Mouse (Mus musculus) heart, postnatal 0 days (tissue): ENCODE data around the gene Tpst1. TPM values are rescaled to one million over a fixed set of nuclear protein-coding genes. Genes with fewer than 3 reads are reported as not detected.

ENCODE experiments used
- ATAC-seq: fragments of 200-750 bp; cut with Nextera tagmentation; 2 replicates; pipeline ENCODE4 v1.8.0; 2017; ENCODE audit warnings: low read depth, moderate number of reproducible peaks, moderate library complexity; ENCODE audit not compliant: insufficient read depth
- DNase-seq: peaks from one replicate; pipeline ENCODE4 v3.0.0-alpha.2; 2016; ENCODE audit warnings: low spot score
- H3K27ac ChIP-seq: fragments of 300-500 bp; sonication (generic); 2 replicates; pipeline ENCODE4 v1.5.1; 2014; ENCODE audit warnings: low read depth, mild to moderate bottlenecking
- H3K27me3 ChIP-seq: fragments of 300-500 bp; sonication (generic); 2 replicates; pipeline ENCODE4 v1.6.1; 2014; ENCODE audit warnings: low read length, mixed read lengths; ENCODE audit not compliant: control insufficient read depth, insufficient read depth
- H3K36me3 ChIP-seq: fragments of 300-500 bp; sonication (generic); replicated peaks from 2 replicates; pipeline ENCODE4 v1.6.1; 2014; ENCODE audit warnings: low read length, mixed read lengths; ENCODE audit not compliant: control insufficient read depth, insufficient read depth
- H3K4me1 ChIP-seq: fragments of 300-500 bp; sonication (generic); 2 replicates; pipeline ENCODE4 v1.6.1; 2014; ENCODE audit warnings: antibody characterized with exemption; ENCODE audit not compliant: control insufficient read depth, insufficient read depth
- H3K4me2 ChIP-seq: fragments of 300-500 bp; sonication (generic); 2 replicates; pipeline ENCODE4 v1.6.1; 2014; ENCODE audit warnings: low read depth, mild to moderate bottlenecking, low read length, moderate library complexity
- H3K4me3 ChIP-seq: fragments of 300-500 bp; sonication (generic); 2 replicates; pipeline ENCODE4 v1.5.1; 2014; ENCODE audit warnings: low read depth, low read length
- H3K9ac ChIP-seq: fragments of 300-500 bp; sonication (generic); replicated peaks from 2 replicates; pipeline ENCODE4 v1.6.1; 2014; ENCODE audit warnings: low read depth, low read length, mixed read lengths
- H3K9me3 ChIP-seq: fragments of 300-500 bp; sonication (generic); replicated peaks from 2 replicates; pipeline ENCODE4 v1.6.1; 2016; ENCODE audit warnings: low read length; ENCODE audit not compliant: control insufficient read depth
- CTCF ChIP-seq: IDR thresholded peaks from 2 replicates; pipeline ENCODE4 v1.5.1; 2016; ENCODE audit warnings: antibody characterized with exemption, control low read depth, low read depth
- EP300 ChIP-seq: IDR thresholded peaks from 2 replicates; pipeline ENCODE4 v1.6.1; 2016; ENCODE audit warnings: antibody characterized with exemption, low read depth
- WGBS: fragments of 180-500 bp; shearing (Covaris S2); extraction: QIAGEN DNeasy Blood & Tissue Kit; methylation state at CpG from one replicate; pipeline ENCODE4 v1.1.7; 2014; 5-methylcytosine and 5-hydroxymethylcytosine counted together
- polyA plus RNA-seq: library from polyadenylated mRNA; unstranded; fragments of >200 nt; fragmentation: Nextera tagmentation; extraction: Ambion mirVana; gene quantifications from 2 replicates; pipeline ENCODE4 v1.2.1, GENCODE M21; 2015
- total RNA-seq: library from RNA; depleted of rRNA; stranded (reverse); fragments of >200 nt; gene quantifications from 2 replicates; pipeline ENCODE4 v1.2.3, GENCODE M21; 2014; ENCODE audit warnings: low replicate concordance

The Tpst1 gene
- total and polyA plus RNA-seq, 2 experiments from 2014 or later = 20.7 to 23.7 TPM

DNA sequence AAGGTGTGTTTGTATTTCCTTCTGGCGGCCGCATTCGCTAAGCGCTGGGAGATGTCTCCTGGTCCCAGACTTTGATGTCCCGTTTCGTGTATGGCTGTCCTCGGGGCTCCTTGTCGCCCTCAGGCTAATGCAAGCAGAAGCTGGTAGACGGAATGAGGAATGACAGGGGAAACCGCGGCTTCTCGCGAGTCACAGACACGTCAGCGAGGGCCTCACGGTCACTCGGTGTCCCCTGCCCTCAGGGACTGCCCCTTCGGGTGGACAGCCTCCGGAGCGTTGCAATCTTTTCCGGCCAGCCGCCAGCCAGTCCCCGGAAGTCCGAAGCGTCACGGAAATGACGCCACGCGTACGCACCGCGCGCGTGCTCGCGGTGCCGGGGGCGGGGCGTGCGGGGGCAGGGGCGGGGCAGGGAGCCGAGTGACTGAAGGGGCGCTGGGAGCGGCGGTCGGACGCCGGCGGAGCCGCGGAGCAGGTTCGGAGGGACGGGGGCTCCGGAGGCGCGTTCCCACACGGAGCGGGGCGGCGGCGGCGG, 98.4 kb downstream of the Tpst1 start, which contains the start of gene Rabgef1:
Gene Rabgef1, plus strand, starts transcription at position 376 of the 532 bp plus-strand sequence.
- Histone ChIP-seq H3K4me3 (peak within 1 kb of the TSS; percentile 74), H3K4me1 (peaks cover 15% of the 10 kb centered on the region), H3K9me3 (no peaks in the 10 kb centered on the region), H3K9ac (peak within 1 kb of the TSS; percentile 81), H3K36me3 (no peaks in the 10 kb centered on the region), H3K4me2 (peak within 1 kb of the TSS; percentile 74), H3K27me3 (no peaks in the 10 kb centered on the region), H3K27ac (peak within 1 kb of the TSS; percentile 97)
- WGBS = 1% methylated on average over 52 of the region's 62 CpGs
- peak; percentile 93 for DNase-seq
- TF ChIP-seq CTCF (no peak), EP300 (peak; percentile 72; the same call in 1 of the 2 replicates)
- peak; percentile 96 for ATAC-seq

- no peaks in the 10 kb centered on the region for H3K36me3 ChIP-seq
- H3K27ac ChIP-seq = peak overlapping the region; percentile 97
- peaks cover 15% of the 10 kb centered on the region for H3K4me1 ChIP-seq
- peak overlapping the region; percentile 74 for H3K4me2 ChIP-seq
- no peaks in the 10 kb centered on the region for H3K27me3 ChIP-seq
- peak; percentile 72 for DNase-seq
- WGBS = 1% methylated on average over 46 of the region's 46 CpGs
- TF ChIP-seq CTCF (no peak), EP300 (no peak)
- H3K9ac ChIP-seq = peak overlapping the region; percentile 81
- H3K4me3 ChIP-seq = peak overlapping the region; percentile 74
- no peaks in the 10 kb centered on the region for H3K9me3 ChIP-seq
- peak; percentile 66 for ATAC-seq
These were observed 99.0 kb downstream of the Tpst1 start for GRCm38 (mm10) chr5:130171956-130172601.

- no peak for TF ChIP-seq EP300
- 84% methylated on average over 4 of the region's 4 CpGs for WGBS
- Histone ChIP-seq H3K4me3 (0 out of 2 replicates have a peak overlapping the region, but pooled peaks have one; percentile 74), H3K27me3 (no peaks in the 10 kb centered on the region), H3K4me2 (peak overlapping the region; percentile 74), H3K27ac (no peak overlapping the region), H3K9me3 (no peaks in the 10 kb centered on the region), H3K36me3 (no peaks in the 10 kb centered on the region), H3K4me1 (peaks cover 15% of the 10 kb centered on the region), H3K9ac (no peak overlapping the region)
- ATAC-seq = no peak
- DNase-seq = no peak
These were observed 99.9 kb downstream of the Tpst1 start for GRCm38 (mm10) chr5:130173012-130173411.

GRCm38 (mm10) chr5:130177871-130178270, 104.7 kb downstream of the Tpst1 start:
- Histone ChIP-seq H3K4me3 (no peak overlapping the region), H3K4me1 (peaks cover 7% of the 10 kb centered on the region), H3K27me3 (no peaks in the 10 kb centered on the region), H3K9ac (no peak overlapping the region), H3K4me2 (no peak overlapping the region), H3K27ac (no peak overlapping the region), H3K36me3 (no peaks in the 10 kb centered on the region), H3K9me3 (no peaks in the 10 kb centered on the region)
- WGBS = 56% methylated on average over 4 of the region's 4 CpGs
- ATAC-seq (no peak), DNase-seq (no peak)
- TF ChIP-seq CTCF = no peak
- TF ChIP-seq EP300 = no peak

DNA sequence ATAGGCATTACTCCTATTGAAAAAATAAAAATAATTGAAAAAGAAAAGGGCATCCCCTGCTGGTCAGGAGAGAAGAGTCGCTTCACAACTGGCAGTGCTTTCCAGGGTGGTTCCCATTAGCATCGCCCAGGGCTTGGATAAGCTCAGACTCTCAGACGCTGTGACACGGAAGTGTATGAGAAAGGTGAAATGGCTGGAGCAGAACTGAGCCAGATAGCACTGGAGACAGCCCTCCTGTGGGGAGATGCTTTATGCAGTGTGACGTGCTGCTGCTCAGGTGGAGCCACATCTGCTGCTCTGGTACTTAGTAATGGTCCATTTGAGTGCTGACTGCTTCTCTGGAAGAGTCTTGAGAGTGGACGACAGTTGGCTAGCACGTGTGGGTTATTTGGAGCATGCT, 107.2 kb downstream of the Tpst1 start:
- Histone ChIP-seq H3K4me3 (no peak overlapping the region), H3K9ac (no peak overlapping the region), H3K4me1 (peaks cover 22% of the 10 kb centered on the region; the same call in 1 of the 2 replicates), H3K27me3 (no peaks in the 10 kb centered on the region), H3K36me3 (no peaks in the 10 kb centered on the region), H3K27ac (no peak overlapping the region), H3K9me3 (no peaks in the 10 kb centered on the region), H3K4me2 (no peak overlapping the region)
- DNase-seq (no peak), ATAC-seq (peak; percentile 44; the same call in 1 of the 2 replicates)
- 52% methylated on average over 7 of the region's 7 CpGs for WGBS
- TF ChIP-seq CTCF (no peak), EP300 (no peak)
